Mouse (Mus musculus) testis, adult 2 months (tissue): ENCODE data around the gene Zc3h10. TPM values are rescaled to one million over a fixed set of nuclear protein-coding genes. Genes with fewer than 3 reads are reported as not detected.

Source experiments
- H3K27ac ChIP-seq: fragments of 200-500 bp; 2 replicates; pipeline ENCODE4 v1.5.1; 2012; ENCODE audit warnings: low read depth, low read length; ENCODE audit not compliant: control insufficient read depth, insufficient read depth
- H3K27me3 ChIP-seq: fragments of 200-500 bp; 2 replicates; pipeline ENCODE4 v1.6.1; 2012; ENCODE audit warnings: mild to moderate bottlenecking, low read length, moderate library complexity; ENCODE audit not compliant: control insufficient read depth, insufficient read depth
- H3K36me3 ChIP-seq: fragments of 200-500 bp; 2 replicates; pipeline ENCODE4 v1.6.1; 2012; ENCODE audit warnings: mild to moderate bottlenecking, low read length; ENCODE audit not compliant: control insufficient read depth, insufficient read depth
- H3K4me1 ChIP-seq: fragments of 200-500 bp; 2 replicates; pipeline ENCODE4 v1.6.1; 2012; ENCODE audit warnings: low read length; ENCODE audit not compliant: control insufficient read depth, insufficient read depth
- H3K4me3 ChIP-seq: fragments of 200-500 bp; 2 replicates; pipeline ENCODE4 v1.5.1; 2012; ENCODE audit warnings: low read depth, mild to moderate bottlenecking, low read length, moderate library complexity, mixed read lengths; ENCODE audit not compliant: control insufficient read depth
- CTCF ChIP-seq: fragments of 200-500 bp; IDR thresholded peaks from 2 replicates; pipeline ENCODE4 v1.5.1; 2012; ENCODE audit warnings: low read depth, mild to moderate bottlenecking, inconsistent platforms, low read length, moderate library complexity; ENCODE audit not compliant: control insufficient read depth, insufficient read depth, insufficient replicate concordance
- POLR2A ChIP-seq: fragments of 200-500 bp; IDR thresholded peaks from 2 replicates; pipeline ENCODE4 v1.6.1; 2012; ENCODE audit warnings: low read depth, mild to moderate bottlenecking, inconsistent platforms, low read length, moderate library complexity; ENCODE audit not compliant: control insufficient read depth
- polyA plus RNA-seq: library from polyadenylated mRNA; depleted of rRNA; stranded (reverse); fragments of >200 nt; gene quantifications from 2 replicates; pipeline ENCODE4 v1.2.3, GENCODE M21; 2012

Zc3h10 gene
- polyA plus RNA-seq, 1 experiment = 29.9 TPM

GRCm38 (mm10) chr10:128516029-128516428 is 31.5 kb downstream of the Zc3h10 start:
- Histone ChIP-seq H3K36me3 (no peaks in the 10 kb centered on the region), H3K27me3 (no peaks in the 10 kb centered on the region; the same call in 1 of the 2 replicates), H3K4me3 (no peak overlapping the region; the same call in 1 of the 2 replicates), H3K4me1 (peaks cover 11% of the 10 kb centered on the region), H3K27ac (no peak overlapping the region)
- TF ChIP-seq POLR2A (no peak), CTCF (no peak)

- H3K4me3 ChIP-seq = no peak overlapping the region
- no peak overlapping the region for H3K27ac ChIP-seq
- H3K27me3 ChIP-seq = no peaks in the 10 kb centered on the region; the same call in 1 of the 2 replicates
- no peaks in the 10 kb centered on the region for H3K36me3 ChIP-seq
- peaks cover 11% of the 10 kb centered on the region for H3K4me1 ChIP-seq
- TF ChIP-seq POLR2A = no peak
- no peak for TF ChIP-seq CTCF
Measured at GRCm38 (mm10) chr10:128515044-128515443, 32.5 kb downstream of the Zc3h10 start.

- Histone ChIP-seq H3K27ac (no peak overlapping the region), H3K4me3 (no peak overlapping the region), H3K27me3 (no peaks in the 10 kb centered on the region; the same call in 1 of the 2 replicates), H3K36me3 (no peaks in the 10 kb centered on the region), H3K4me1 (peaks cover 9% of the 10 kb centered on the region)
- TF ChIP-seq POLR2A (no peak), CTCF (no peak)
Measured at GRCm38 (mm10) chr10:128511761-128512160, 35.8 kb downstream of the Zc3h10 start.

- Histone ChIP-seq H3K4me3 (no peak overlapping the region), H3K27ac (no peak overlapping the region), H3K27me3 (no peaks in the 10 kb centered on the region; the same call in 1 of the 2 replicates), H3K36me3 (no peaks in the 10 kb centered on the region), H3K4me1 (peaks cover 7% of the 10 kb centered on the region)
- TF ChIP-seq POLR2A = no peak
- TF ChIP-seq CTCF = no peak
Measured at GRCm38 (mm10) chr10:128511189-128511588, 36.4 kb downstream of the Zc3h10 start.

- Histone ChIP-seq H3K4me1 (no peaks in the 10 kb centered on the region), H3K27ac (no peak overlapping the region), H3K36me3 (no peaks in the 10 kb centered on the region), H3K4me3 (no peak overlapping the region), H3K27me3 (no peaks in the 10 kb centered on the region)
- TF ChIP-seq POLR2A = no peak
- no peak for TF ChIP-seq CTCF
Measured at GRCm38 (mm10) chr10:128510301-128510700, 37.3 kb downstream of the Zc3h10 start.

GRCm38 (mm10) chr10:128509831-128510230 is 37.7 kb downstream of the Zc3h10 start:
- H3K27ac ChIP-seq = no peak overlapping the region
- H3K4me1 ChIP-seq = no peaks in the 10 kb centered on the region; the same call in 1 of the 2 replicates
- no peak overlapping the region for H3K4me3 ChIP-seq
- H3K27me3 ChIP-seq = no peaks in the 10 kb centered on the region
- no peak for TF ChIP-seq POLR2A
- TF ChIP-seq CTCF = no peak
- H3K36me3 ChIP-seq = no peaks in the 10 kb centered on the region

GRCm38 (mm10) chr10:128509203-128509602 is 38.4 kb downstream of the Zc3h10 start:
- TF ChIP-seq CTCF = no peak
- TF ChIP-seq POLR2A = no peak
- no peaks in the 10 kb centered on the region for H3K36me3 ChIP-seq
- H3K27ac ChIP-seq = no peak overlapping the region
- H3K4me3 ChIP-seq = no peak overlapping the region
- peaks cover 2% of the 10 kb centered on the region for H3K4me1 ChIP-seq
- H3K27me3 ChIP-seq = no peaks in the 10 kb centered on the region

- TF ChIP-seq CTCF (no peak), POLR2A (no peak)
- Histone ChIP-seq H3K27ac (no peak overlapping the region), H3K36me3 (no peaks in the 10 kb centered on the region), H3K4me1 (peaks cover 2% of the 10 kb centered on the region), H3K27me3 (no peaks in the 10 kb centered on the region), H3K4me3 (no peak overlapping the region)
Measured at GRCm38 (mm10) chr10:128508260-128508659, 39.3 kb downstream of the Zc3h10 start.
